Mouse (Mus musculus) embryonic facial prominence, embryonic 11.5 days (tissue): ENCODE results near the gene Rsph4a. TPM values are rescaled to one million over a fixed set of nuclear protein-coding genes. Genes with fewer than 3 reads are reported as not detected.
"Not testable (repeated sequence)": the region's sequence is repeated elsewhere in the genome, so short reads cannot be mapped to it uniquely, and the experiment has no call there.

Experiments used
- ATAC-seq: fragments of 200-750 bp; cut with Nextera tagmentation; replicated peaks from 2 replicates; pipeline ENCODE4 v1.8.0; 2017; ENCODE audit warnings: low read depth; ENCODE audit not compliant: insufficient number of reproducible peaks, low FRiP score, low TSS enrichment
- DNase-seq: peaks from one replicate; pipeline ENCODE4 v3.0.0-alpha.2; 2015; ENCODE audit warnings: low spot score
- H3K27ac ChIP-seq: fragments of 300-500 bp; sonication (generic); replicated peaks from 2 replicates; pipeline ENCODE4 v1.5.1; 2014; ENCODE audit warnings: mild to moderate bottlenecking, low read depth, low read length, control low read depth
- H3K27me3 ChIP-seq: fragments of 300-500 bp; sonication (generic); 2 replicates; pipeline ENCODE4 v1.6.1; 2014; ENCODE audit warnings: mild to moderate bottlenecking, low read length, moderate library complexity, mixed read lengths; ENCODE audit not compliant: control insufficient read depth, insufficient read depth
- H3K36me3 ChIP-seq: fragments of 300-500 bp; sonication (generic); replicated peaks from 2 replicates; pipeline ENCODE4 v1.6.1; 2014; ENCODE audit warnings: low read depth, mild to moderate bottlenecking, low read length, moderate library complexity, mixed read lengths; ENCODE audit not compliant: control insufficient read depth, insufficient read depth
- H3K4me1 ChIP-seq: fragments of 300-500 bp; sonication (generic); 2 replicates; pipeline ENCODE4 v1.6.1; 2014; ENCODE audit warnings: low read length, mixed read lengths; ENCODE audit not compliant: control insufficient read depth, insufficient read depth
- H3K4me2 ChIP-seq: fragments of 300-500 bp; sonication (generic); 2 replicates; pipeline ENCODE4 v1.6.1; 2014; ENCODE audit warnings: low read depth, mild to moderate bottlenecking, control low read depth, low read length, moderate library complexity
- H3K4me3 ChIP-seq: fragments of 300-500 bp; sonication (generic); 2 replicates; pipeline ENCODE4 v1.5.1; 2014; ENCODE audit warnings: low read depth, low read length, control low read depth
- H3K9ac ChIP-seq: fragments of 300-500 bp; sonication (generic); replicated peaks from 2 replicates; pipeline ENCODE4 v1.6.1; 2014; ENCODE audit warnings: mild to moderate bottlenecking, control low read depth, low read length
- H3K9me3 ChIP-seq: fragments of 300-500 bp; sonication (generic); replicated peaks from 2 replicates; pipeline ENCODE4 v1.6.1; 2016; ENCODE audit warnings: mild to moderate bottlenecking, low read length, inconsistent platforms, mixed read lengths; ENCODE audit not compliant: control insufficient read depth
- WGBS: fragments of 180-500 bp; shearing (Covaris S2); extraction: QIAGEN DNeasy Blood & Tissue Kit; methylation state at CpG from one replicate; pipeline ENCODE4 v1.1.7; 2014; 5-methylcytosine and 5-hydroxymethylcytosine counted together
- polyA plus RNA-seq: library from polyadenylated mRNA; unstranded; fragments of >200 nt; fragmentation: Nextera tagmentation; extraction: Ambion mirVana; gene quantifications from 2 replicates; pipeline ENCODE4 v1.2.1, GENCODE M21; 2014

The Rsph4a gene
- 0.06 TPM in 1 of 2 replicates, not detected in the other for polyA plus RNA-seq

DNA sequence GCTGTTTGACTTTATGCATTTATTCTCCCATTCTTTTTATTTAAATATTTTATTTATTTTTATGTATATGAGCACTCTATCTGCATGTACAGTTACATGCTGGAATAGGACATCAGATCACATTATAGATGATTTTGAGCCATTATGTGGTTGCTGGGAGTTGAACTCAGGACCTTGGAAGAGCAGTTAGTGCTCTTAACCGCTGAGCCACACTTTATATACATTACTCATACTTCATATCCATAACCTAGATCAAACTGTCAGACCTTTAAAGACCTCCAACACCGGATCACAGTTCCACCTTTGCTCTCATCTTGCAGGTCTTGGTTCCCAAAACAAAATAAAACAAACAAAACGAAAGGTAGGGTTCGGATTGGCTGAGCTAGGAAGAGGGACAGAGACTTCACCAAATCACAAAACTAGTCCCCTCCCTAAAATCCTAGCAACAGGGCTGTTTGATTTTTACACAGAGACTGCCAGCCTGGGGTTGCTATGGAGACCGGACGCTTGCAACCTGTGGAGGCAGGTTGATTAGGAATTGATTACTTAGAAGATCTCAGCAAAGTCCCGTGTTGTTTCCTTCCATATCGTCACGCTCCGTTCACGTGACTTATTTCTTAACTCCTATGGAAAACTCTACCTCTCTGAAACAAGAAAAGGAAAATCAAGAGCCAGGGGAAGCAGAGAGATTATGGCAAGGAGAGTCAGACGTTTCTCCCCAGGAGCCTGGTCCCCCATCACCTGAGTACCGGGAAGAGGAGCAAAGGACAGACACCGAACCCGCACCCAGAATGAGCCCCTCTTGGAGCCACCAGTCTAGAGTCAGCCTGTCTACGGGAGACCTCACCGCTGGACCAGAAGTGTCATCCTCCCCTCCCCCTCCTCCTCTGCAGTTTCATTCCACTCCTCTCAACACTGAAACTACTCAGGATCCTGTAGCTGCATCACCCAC, at the start of gene Rsph4a:
Gene Rsph4a (plus strand): TSS at position 582 of the 952 bp plus-strand sequence.
- peak; percentile 76 for DNase-seq
- Histone ChIP-seq H3K4me3 (peak within 1 kb of the TSS; percentile 30), H3K36me3 (no peaks in the 10 kb centered on the region), H3K9ac (no peak within 1 kb of the TSS), H3K27me3 (no peaks in the 10 kb centered on the region), H3K9me3 (no peaks in the 10 kb centered on the region), H3K27ac (no peak within 1 kb of the TSS), H3K4me1 (no peaks in the 10 kb centered on the region), H3K4me2 (peak within 1 kb of the TSS; percentile 57)
- 7% methylated on average over 17 of the region's 17 CpGs for WGBS
- peak; percentile 94 for ATAC-seq

DNA sequence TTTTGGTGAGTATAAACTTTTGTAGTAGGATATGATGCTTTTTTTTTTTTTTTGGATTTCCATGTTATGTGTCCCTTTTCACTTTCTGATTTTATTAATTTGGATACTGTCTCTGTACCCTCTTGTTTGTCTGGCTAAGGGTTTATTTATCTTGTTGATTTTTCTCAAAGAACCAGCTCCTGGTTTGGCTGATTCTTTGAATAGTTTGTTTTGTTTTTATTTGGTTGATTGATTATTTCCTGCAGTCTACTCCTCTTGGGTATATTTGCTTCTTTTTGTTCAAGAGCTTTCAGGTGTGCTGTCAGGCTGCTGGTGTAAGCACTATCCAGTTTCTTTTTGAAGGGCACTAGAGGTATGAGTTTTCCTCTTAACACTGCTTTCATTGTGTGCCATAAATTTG, 47.5 kb upstream of the Rsph4a start, which contains the start of gene Sult3a1:
Gene Sult3a1 (plus strand): TSS at position 301 of the 400 bp plus-strand sequence.
- no peak for ATAC-seq
- H3K4me3 ChIP-seq: no peak within 1 kb of the TSS
- no peaks in the 10 kb centered on the region for H3K4me1 ChIP-seq
- H3K9ac ChIP-seq: no peak within 1 kb of the TSS
- no peaks in the 10 kb centered on the region for H3K27me3 ChIP-seq
- H3K9me3 ChIP-seq: no peaks in the 10 kb centered on the region
- no peak within 1 kb of the TSS for H3K27ac ChIP-seq
- H3K36me3 ChIP-seq: no peaks in the 10 kb centered on the region
- no peak within 1 kb of the TSS for H3K4me2 ChIP-seq
- DNase-seq: no peak

DNA sequence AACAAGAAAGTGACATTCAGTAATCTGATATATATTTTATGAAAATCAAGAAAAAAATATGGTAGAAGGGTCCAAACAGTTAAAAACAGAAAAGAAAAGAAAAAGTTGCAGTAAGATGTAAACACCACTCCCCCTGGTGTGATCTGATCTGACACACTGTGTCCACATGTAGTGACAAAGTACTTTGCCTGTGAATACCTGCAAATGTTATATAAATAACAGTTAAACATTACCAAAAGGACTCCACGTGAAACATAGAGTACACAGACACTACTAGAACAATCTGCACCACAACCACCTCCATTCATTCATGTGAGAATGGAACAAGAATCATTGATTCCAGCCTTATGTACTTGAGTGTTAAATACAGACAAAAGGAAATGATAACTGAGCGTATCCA, 38.9 kb upstream of the Rsph4a start:
- H3K4me1 ChIP-seq: no peaks in the 10 kb centered on the region
- WGBS: 76% methylated on average over 2 of the region's 2 CpGs
- H3K36me3 ChIP-seq: no peaks in the 10 kb centered on the region
- H3K9ac ChIP-seq: no peak overlapping the region
- no peaks in the 10 kb centered on the region for H3K9me3 ChIP-seq
- no peak overlapping the region for H3K4me3 ChIP-seq
- DNase-seq (no peak), ATAC-seq (no peak)
- no peaks in the 10 kb centered on the region for H3K27me3 ChIP-seq
- H3K4me2 ChIP-seq: no peak overlapping the region
- no peak overlapping the region for H3K27ac ChIP-seq

DNA sequence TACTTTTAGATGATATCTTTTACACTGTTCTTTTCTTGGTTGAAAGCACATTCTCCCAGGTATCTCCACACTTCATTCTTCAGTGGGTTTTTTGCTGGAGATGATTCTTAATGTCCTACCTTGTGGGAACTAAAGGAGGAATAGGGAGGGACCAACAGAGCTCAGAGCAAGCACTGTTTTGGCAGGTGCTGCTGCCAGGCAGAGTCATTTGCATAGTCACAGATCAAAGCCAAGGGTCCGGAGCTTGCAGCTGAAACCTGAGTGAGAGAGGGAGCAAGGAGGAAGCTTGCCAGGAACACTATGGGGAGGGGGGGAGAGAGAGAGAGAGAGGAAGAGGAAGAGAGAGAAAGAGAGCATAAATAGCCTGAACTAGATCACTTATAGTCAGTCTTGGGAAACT, 34.5 kb upstream of the Rsph4a start:
- Histone ChIP-seq H3K9ac (no peak overlapping the region), H3K4me1 (no peaks in the 10 kb centered on the region), H3K4me2 (no peak overlapping the region), H3K9me3 (no peaks in the 10 kb centered on the region), H3K27ac (no peak overlapping the region), H3K4me3 (no peak overlapping the region), H3K36me3 (no peaks in the 10 kb centered on the region), H3K27me3 (no peaks in the 10 kb centered on the region)
- WGBS: 18% methylated on average over 1 of the region's 1 CpGs
- DNase-seq: no peak
- no peak for ATAC-seq

DNA sequence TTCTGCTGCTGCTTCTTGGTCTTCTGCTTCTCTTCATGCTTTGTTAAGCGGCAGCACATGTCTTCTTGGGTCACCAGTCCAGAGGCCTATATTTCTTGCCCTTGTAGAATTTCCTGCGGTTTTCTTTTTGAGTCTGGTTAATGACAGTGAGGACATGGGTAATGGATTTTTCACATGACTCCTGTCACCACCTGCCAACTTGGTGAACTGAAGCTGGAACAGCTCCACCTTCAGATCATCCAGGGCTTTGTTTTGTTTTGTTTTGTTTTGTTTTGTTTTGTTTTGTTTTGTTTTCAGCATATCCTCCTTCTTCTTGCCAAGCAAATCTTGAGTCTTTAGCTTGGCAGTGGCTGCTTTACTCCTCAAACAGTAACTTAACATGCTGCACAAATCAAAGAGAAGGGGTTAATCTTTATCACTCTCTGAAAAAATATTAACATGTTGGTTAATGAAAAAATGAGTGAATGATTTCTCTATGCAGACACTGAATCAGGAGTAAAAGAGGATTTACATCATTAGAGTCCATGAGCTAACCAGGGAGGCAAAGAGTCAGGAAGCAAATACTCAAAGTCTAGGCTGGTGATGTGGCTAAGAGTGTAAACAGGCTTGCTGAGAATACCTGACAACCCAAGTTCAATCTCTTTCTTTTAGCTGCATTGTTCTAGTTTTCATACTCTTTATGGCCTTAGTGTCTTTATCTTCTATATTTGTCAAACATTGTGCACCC, 32.1 kb upstream of the Rsph4a start:
- ATAC-seq (no peak), DNase-seq (no peak)
- no peak overlapping the region for H3K4me2 ChIP-seq
- 83% methylated on average over 2 of the region's 2 CpGs for WGBS
- H3K4me1 ChIP-seq: no peaks in the 10 kb centered on the region
- no peaks in the 10 kb centered on the region for H3K36me3 ChIP-seq
- H3K27ac ChIP-seq: no peak overlapping the region
- no peaks in the 10 kb centered on the region for H3K27me3 ChIP-seq
- no peaks in the 10 kb centered on the region for H3K9me3 ChIP-seq
- H3K9ac ChIP-seq: no peak overlapping the region
- no peak overlapping the region for H3K4me3 ChIP-seq

DNA sequence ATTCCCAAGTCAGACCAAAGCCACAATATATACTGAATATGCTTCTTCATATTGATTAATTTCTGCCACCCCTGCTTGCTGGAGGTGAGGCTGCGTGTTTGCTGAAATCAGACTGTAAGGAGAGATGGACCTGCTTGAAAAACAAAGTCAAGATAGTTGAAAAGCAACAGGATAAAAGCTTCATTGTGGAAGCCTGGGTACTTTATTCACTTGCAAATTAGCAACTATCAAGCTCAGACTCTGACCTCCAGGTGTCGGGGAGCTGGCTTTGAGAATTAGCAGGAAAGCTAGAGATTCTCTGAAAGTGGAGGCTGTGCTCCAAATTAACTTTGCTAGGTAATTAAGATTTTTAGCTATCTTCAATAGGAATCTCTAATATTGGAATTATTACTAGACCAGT, 22.5 kb upstream of the Rsph4a start:
- not testable (repeated sequence) for H3K36me3 ChIP-seq, H3K9me3 ChIP-seq, H3K27me3 ChIP-seq, H3K4me3 ChIP-seq, H3K4me1 ChIP-seq, H3K9ac ChIP-seq, DNase-seq, ATAC-seq, H3K27ac ChIP-seq, H3K4me2 ChIP-seq
- 78% methylated on average over 2 of the region's 2 CpGs for WGBS

DNA sequence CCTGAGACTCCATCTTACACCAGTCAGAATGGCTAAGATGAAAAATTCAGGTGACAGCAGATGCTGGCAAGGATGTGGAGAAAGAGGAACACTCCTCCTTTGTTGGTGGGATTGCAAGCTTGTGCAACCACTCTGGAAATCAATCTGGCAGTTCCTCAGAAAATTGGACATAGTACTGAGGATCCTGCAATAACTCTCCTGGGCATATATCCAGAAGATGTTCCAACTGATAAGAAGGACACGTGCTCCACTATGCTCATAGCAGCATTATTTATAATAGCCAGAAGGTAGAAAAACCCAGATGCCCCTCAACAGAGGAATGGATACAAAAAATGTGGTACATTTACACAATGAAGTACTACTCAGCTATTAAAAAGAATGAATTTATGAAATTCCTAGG, 3.4 kb upstream of the Rsph4a start:
- not testable (repeated sequence) for H3K27me3 ChIP-seq, DNase-seq, H3K4me3 ChIP-seq, ATAC-seq, H3K36me3 ChIP-seq, H3K9ac ChIP-seq, H3K4me2 ChIP-seq, H3K27ac ChIP-seq, H3K9me3 ChIP-seq, H3K4me1 ChIP-seq
- WGBS: 87% methylated on average over 1 of the region's 1 CpGs

DNA sequence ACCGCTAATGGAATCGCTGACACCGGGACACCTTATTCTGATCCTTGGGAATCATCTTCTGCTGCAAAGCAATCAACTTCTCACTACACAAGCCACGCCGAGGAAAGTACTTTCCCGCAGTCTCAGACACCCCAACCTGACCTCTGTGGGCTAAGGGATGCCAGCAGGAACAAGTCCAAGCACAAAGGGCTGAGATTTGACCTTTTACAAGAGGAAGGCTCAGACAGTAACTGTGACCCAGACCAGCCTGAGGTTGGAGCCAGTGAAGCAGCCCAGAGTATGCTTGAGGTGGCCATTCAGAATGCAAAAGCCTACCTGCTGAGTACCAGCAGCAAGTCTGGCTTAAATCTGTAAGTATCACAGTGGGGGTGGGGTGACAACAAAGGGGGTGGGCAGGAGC, 578 bp downstream of the Rsph4a start:
- Histone ChIP-seq H3K27ac (no peak overlapping the region), H3K4me1 (no peaks in the 10 kb centered on the region), H3K9ac (no peak overlapping the region), H3K27me3 (no peaks in the 10 kb centered on the region), H3K9me3 (no peaks in the 10 kb centered on the region), H3K4me2 (peak overlapping the region; percentile 57), H3K36me3 (no peaks in the 10 kb centered on the region), H3K4me3 (no peak overlapping the region)
- ATAC-seq (peak; percentile 39; the same call in 1 of the 2 replicates), DNase-seq (no peak)
- 3% methylated on average over 6 of the region's 6 CpGs for WGBS
